Mouse (Mus musculus) heart, embryonic 13.5 days (tissue): ENCODE measurements at regions not wholly inside any gene's neighbourhood (a gene's known extent, or its start where the extent isn't known, plus 50 kb on each side); places are given as distances from the start of the nearest gene placed in this dataset.
"Not testable (repeated sequence)": the region's sequence is repeated elsewhere in the genome, so short reads cannot be mapped to it uniquely, and the experiment has no call there.

ENCODE experiments used
- ATAC-seq: fragments of 200-750 bp; cut with Nextera tagmentation; 2 replicates; pipeline ENCODE4 v1.8.0; 2017; ENCODE audit warnings: moderate TSS enrichment; ENCODE audit not compliant: insufficient number of reproducible peaks, low FRiP score, low TSS enrichment; ENCODE audit errors: extremely low read depth
- H3K27ac ChIP-seq: fragments of 300-500 bp; sonication (generic); replicated peaks from 2 replicates; pipeline ENCODE4 v1.5.1; 2015; ENCODE audit warnings: moderate library complexity, mild to moderate bottlenecking, inconsistent platforms
- H3K27me3 ChIP-seq: fragments of 300-500 bp; sonication (generic); replicated peaks from 2 replicates; pipeline ENCODE4 v1.6.1; 2015; ENCODE audit warnings: mild to moderate bottlenecking, inconsistent platforms
- H3K36me3 ChIP-seq: fragments of 300-500 bp; sonication (generic); 2 replicates; pipeline ENCODE4 v1.6.1; 2015; ENCODE audit warnings: mild to moderate bottlenecking, inconsistent platforms
- H3K4me1 ChIP-seq: fragments of 300-500 bp; sonication (generic); 2 replicates; pipeline ENCODE4 v1.6.1; 2015; ENCODE audit warnings: inconsistent platforms
- H3K4me2 ChIP-seq: fragments of 300-500 bp; sonication (generic); 2 replicates; pipeline ENCODE4 v1.6.1; 2015; ENCODE audit warnings: inconsistent platforms, mild to moderate bottlenecking, moderate library complexity
- H3K4me3 ChIP-seq: fragments of 300-500 bp; sonication (generic); 2 replicates; pipeline ENCODE4 v1.5.1; 2015; ENCODE audit warnings: moderate library complexity, mild to moderate bottlenecking, inconsistent platforms
- H3K9ac ChIP-seq: fragments of 300-500 bp; sonication (generic); 2 replicates; pipeline ENCODE4 v1.6.1; 2015; ENCODE audit warnings: inconsistent platforms, mild to moderate bottlenecking, moderate library complexity
- H3K9me3 ChIP-seq: fragments of 300-500 bp; sonication (generic); 2 replicates; pipeline ENCODE4 v1.6.1; 2016; ENCODE audit warnings: inconsistent platforms
- WGBS: fragments of 180-500 bp; shearing (Covaris S2); methylation state at CpG from one replicate; pipeline ENCODE4 v1.1.7; 2015; ENCODE audit warnings: mixed read lengths; 5-methylcytosine and 5-hydroxymethylcytosine counted together

GRCm38 (mm10) chr11:13040584-13040983 is 575.8 kb upstream of the Cobl start:
- Histone ChIP-seq H3K27ac (no peak overlapping the region), H3K4me2 (no peak overlapping the region), H3K9ac (no peak overlapping the region), H3K4me3 (no peak overlapping the region), H3K27me3 (no peaks in the 10 kb centered on the region), H3K36me3 (no peaks in the 10 kb centered on the region), H3K4me1 (no peaks in the 10 kb centered on the region), H3K9me3 (no peaks in the 10 kb centered on the region)
- WGBS, result 72% methylated on average over 3 of the region's 3 CpGs
- ATAC-seq, result no peak

DNA sequence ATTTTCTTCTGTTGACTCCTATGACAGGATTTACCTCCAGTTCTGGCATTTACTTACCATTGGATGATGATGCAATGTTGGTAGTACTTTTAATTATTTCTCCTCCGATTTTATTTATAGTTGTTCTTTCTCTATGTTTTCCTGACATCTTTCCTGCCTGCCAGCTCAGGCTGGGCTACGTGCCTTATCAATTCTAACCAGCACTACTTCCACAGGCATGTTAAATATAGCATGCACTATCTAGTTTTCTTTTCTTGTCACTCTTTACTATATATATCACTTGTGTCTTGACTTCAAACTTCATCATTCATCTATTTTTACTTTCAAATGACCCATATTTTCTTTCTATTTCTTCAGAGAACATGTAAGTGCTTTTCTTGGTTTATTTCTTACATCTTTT is 567.7 kb upstream of the Cobl start:
- no peak for ATAC-seq
- Histone ChIP-seq H3K27me3 (no peaks in the 10 kb centered on the region), H3K9me3 (no peaks in the 10 kb centered on the region), H3K36me3 (no peaks in the 10 kb centered on the region), H3K27ac (0 out of 2 replicates have a peak overlapping the region, but pooled peaks have one; percentile 56), H3K4me3 (no peak overlapping the region), H3K4me1 (peaks cover 3% of the 10 kb centered on the region), H3K9ac (no peak overlapping the region), H3K4me2 (no peak overlapping the region)
- whole genome bisulfite sequencing, result 15% methylated on average over 2 of the region's 2 CpGs

DNA sequence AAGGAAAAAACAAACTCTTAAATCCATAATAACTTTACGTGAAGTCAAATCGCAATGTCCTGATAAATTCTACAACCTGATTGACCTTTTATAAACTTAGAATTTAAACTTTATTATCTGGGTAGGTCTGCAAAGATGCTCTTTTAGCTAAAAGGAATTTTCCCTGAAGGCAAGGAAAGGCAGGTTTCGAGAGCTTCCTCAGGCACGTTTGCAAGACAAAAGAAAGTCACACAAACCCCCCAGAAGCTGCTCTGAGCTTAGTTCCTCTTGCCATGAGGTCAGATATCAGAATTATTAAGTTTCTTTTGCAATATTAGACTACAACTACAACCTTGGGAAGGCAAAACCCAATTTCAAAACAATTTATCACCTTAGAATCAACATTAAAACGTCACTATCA is 544.1 kb upstream of the Cobl start:
- not testable (repeated sequence) for ATAC-seq, H3K27me3 ChIP-seq, H3K36me3 ChIP-seq, H3K9me3 ChIP-seq, H3K27ac ChIP-seq, H3K4me2 ChIP-seq, H3K4me1 ChIP-seq, H3K9ac ChIP-seq, H3K4me3 ChIP-seq
- WGBS, result 58% methylated on average over 5 of the region's 5 CpGs

DNA sequence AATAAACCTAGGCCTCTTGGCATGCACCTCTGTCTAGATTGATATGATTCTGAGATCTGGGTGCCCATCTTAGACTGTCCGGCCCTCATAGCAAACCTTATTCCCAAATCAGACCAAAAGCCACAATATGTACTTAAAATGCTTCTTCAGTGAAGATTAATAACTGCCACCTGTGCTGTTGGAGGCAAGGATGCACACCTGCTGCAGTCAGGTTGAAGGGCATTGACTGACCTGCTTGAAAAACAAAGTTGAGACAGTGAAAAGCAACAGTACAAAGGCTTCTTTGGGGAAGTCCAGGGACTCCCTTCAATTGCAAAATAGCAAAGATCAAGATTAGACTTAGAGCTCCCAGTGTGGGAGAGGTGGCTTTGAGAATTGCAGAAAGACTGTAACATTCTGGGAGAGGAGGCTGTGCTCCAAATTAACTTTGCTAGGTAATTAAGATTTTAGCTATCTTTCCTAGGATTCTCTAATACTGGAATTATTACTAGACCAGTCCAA is 541.8 kb upstream of the Cobl start:
- H3K4me3 ChIP-seq, H3K36me3 ChIP-seq, H3K27ac ChIP-seq, H3K9ac ChIP-seq, H3K4me2 ChIP-seq, ATAC-seq, H3K4me1 ChIP-seq, H3K27me3 ChIP-seq, H3K9me3 ChIP-seq: not testable (repeated sequence)
- 77% methylated on average over 1 of the region's 1 CpGs for WGBS

DNA sequence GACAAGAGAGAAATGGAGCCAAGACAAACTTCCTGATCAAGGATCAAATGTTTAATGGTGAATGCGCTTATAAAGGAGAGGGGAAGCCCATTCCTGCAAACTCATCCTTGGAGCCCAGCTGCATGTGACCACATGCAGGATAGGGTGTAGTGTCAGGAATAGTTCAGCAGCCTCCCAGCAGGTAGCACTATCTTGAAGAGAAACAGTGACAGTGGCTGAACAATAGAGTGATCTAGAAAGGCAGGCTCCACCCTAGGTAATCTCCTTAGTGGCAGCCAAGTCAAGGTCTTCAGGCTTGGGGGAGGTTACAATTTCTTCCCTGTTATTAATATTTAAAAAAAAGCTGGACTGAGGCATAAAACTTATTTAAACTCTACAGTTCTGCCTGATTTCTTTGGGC is 540.5 kb upstream of the Cobl start:
- Histone ChIP-seq H3K9ac (no peak overlapping the region), H3K27ac (no peak overlapping the region), H3K4me3 (no peak overlapping the region), H3K4me1 (0 out of 2 replicates have a peak, but pooled peaks cover 4% of the 10 kb centered on the region), H3K27me3 (no peaks in the 10 kb centered on the region), H3K36me3 (no peaks in the 10 kb centered on the region), H3K4me2 (no peak overlapping the region), H3K9me3 (no peaks in the 10 kb centered on the region)
- ATAC-seq, result no peak
- 67% methylated on average over 1 of the region's 1 CpGs for WGBS

GRCm38 (mm10) chr11:12999279-12999678 is 534.5 kb upstream of the Cobl start:
- ATAC-seq, result no peak
- H3K9me3 ChIP-seq, result no peaks in the 10 kb centered on the region
- 82% methylated on average over 7 of the region's 7 CpGs for WGBS

More at GRCm38 (mm10) chr11:12999279-12999678, 534.5 kb upstream of the Cobl start:
- Histone ChIP-seq H3K27me3 (no peaks in the 10 kb centered on the region), H3K4me1 (0 out of 2 replicates have a peak, but pooled peaks cover 4% of the 10 kb centered on the region), H3K4me2 (no peak overlapping the region), H3K4me3 (no peak overlapping the region), H3K36me3 (no peaks in the 10 kb centered on the region), H3K9ac (no peak overlapping the region), H3K27ac (no peak overlapping the region)
